Mouse (Mus musculus): ENCODE data around the gene Apbb1.

- TF ChIP-seq POLR2A (IDR thresholded peaks at IDR 0.05; ENCODE audit: extremely low read depth, insufficient read depth, low read length) (no peak), CTCF (IDR thresholded peaks at IDR 0.05; ENCODE audit: low read depth, low read length) (no peak)
Observed at GRCm38 (mm10) chr7:105578481-105578880, 3.0 kb downstream of the Apbb1 start.

Data from liver, adult 2 months (tissue).